Mouse (Mus musculus) brain, embryonic 18.5 days (tissue): ENCODE measurements around the gene Car5a.

Experiments
- DNase-seq: peaks from one replicate; pipeline ENCODE4 v3.0.0-alpha.2; 2012; ENCODE audit warnings: low read depth, low spot score

Gene Car5a

DNA sequence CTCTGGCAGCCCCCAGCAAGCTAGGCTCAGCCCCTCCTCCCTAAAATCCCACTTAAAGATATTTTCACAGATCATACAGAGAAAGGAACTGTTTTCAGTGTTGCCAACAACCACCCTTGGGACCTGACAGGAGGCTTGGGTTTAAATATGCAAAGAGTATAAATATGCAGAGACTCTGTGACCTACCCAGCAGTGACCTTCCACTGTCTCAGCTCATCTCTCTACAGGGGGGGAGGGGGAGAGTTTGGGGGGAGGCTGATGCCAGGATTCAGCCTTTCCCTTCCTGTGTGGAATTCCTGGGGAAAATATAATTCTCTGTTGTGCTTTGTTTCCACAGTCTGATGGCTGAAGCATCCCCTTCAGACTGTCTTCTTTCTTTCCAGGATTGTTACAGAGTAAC lies 9.8 kb downstream of the Car5a start:
- DNase-seq: no peak

DNA sequence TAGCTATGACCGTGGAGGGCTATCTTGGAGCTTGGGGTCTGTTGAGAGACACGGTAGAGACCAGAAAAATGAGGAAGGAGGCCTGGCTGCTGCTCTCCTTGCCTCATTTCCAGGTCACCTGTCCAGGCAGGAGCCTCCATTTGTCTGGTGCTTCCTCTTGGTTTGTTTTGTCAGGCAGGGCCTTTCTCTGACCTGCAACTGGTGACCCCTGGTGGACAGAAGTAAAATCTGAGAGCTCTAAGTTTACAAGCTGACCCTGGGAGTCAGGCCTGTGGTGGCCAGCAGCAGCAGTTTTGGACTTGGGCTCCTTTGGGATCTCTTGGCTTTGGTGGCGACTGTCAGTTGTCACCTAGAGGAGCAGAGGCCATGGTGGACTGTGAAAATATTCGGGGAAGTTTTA lies 10.2 kb downstream of the Car5a start:
- no peak for DNase-seq

DNA sequence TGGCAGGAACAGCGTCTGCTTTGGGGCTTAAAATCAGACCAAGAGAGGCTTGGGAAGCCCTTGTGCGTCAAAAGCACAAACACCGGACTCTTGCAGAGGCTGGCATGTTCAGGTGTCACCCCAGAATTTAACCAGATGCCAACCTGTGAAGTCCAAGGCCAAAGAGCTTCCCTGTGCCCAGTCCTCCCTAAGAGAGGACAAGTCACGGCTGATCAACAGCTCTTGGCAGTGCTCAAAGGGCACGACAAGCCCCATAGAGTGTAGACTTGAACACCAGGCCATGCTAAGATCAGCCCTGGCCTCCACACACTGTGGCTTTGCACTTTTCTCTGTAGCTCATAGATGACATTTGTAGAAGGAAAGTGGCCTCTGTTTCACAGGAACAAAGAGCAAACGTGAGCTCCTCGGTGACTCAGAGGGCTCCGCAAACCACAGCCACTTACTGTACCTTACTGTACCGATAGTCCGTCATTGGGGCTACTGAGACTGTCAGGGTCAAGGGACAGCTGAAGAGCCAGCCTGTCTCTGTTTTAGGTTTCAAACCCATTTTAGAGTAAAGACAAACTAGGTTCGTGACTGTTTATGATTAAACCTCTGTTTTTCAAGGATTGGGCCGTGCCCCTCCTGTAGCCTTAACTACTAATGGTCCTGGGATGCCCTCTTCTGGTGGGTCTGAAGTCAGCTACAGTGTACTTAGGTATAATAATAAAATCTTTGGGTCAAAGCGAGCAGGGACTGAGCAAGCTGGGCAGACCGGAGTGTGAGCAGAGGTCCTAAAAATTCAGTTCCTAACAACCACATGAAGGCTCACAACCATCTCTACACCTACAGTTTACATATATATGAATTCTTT lies 11.8 kb downstream of the Car5a start:
- no peak for DNase-seq

DNA sequence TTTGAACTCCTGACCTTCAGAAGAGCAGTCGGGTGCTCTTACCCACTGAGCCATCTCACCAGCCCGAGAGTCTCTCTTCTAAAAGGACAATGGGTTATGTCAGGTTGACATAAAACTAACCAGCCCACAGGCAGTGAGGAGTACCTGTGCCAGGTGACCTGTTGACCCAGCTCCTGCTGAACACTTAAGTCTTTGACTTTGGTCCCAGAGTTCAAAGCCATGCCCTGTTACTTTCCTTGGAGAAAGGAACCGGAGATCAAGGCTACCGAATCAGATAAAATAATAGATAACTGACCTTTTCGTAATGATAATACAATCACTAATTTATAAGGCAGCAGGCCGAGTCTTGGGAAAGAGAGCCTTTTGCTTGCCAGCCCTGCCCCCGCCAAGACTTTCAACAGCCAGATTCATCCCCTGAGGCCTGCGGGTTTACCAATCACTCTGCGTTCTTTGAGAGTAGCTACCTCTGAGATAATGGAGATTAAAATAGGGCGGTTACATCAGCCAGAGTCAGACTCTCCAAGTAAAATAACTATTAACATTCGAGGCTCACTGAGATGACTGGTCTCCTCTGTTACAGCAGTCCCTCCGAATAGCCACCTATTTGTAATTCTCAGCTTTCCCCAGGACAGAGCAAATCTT lies 12.6 kb downstream of the Car5a start:
- no peak for DNase-seq

GRCm38 (mm10) chr8:121931571-121931970 lies 13.1 kb downstream of the Car5a start:
- no peak for DNase-seq

- no peak for DNase-seq
Measured at GRCm38 (mm10) chr8:121930047-121930446, 14.7 kb downstream of the Car5a start.

DNA sequence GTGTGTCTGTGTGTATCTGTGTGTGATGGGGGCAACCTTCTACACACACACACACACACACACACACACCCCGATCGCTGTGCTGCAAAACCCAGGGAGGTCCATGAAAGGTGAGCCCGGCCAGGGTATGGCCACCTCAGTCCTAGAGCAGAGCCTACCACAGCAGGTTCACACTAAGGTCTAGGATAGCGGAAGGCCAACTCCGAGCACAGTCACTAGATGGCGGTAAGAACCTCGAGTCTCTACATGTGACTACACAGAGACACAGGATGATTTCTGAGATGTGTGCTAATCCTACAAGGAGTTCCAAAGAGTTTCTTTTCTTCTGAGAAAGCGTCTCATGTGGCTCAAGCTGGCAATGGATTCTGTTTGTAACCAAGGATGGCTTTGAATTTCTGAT lies 17.4 kb downstream of the Car5a start:
- no peak for DNase-seq

DNA sequence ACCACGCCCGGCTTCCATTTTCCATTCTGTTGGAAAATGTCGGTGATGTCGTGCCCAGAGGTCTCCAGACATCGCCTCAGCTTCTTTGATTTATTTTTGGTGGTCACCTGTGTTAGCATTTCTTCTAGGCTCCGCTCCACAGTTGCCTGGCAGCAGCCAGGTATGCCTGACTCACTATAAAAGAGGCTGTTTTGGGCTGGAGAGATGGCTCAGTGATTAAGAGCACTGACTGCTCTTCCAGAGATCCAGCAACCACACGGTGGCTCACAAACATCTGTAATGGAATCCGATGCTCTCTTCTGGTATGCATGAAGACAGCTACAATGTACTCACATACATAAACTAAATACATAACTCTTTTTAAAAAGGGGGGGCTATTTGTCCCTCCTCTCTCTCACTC lies 18.4 kb downstream of the Car5a start:
- DNase-seq: no peak

- DNase-seq: no peak
Measured at GRCm38 (mm10) chr8:121925624-121926023, 19.1 kb downstream of the Car5a start.

- DNase-seq: no peak
Measured at GRCm38 (mm10) chr8:121924681-121925080, 20.0 kb downstream of the Car5a start.

GRCm38 (mm10) chr8:121922101-121922500 lies 22.6 kb downstream of the Car5a start:
- no peak for DNase-seq

- no peak for DNase-seq
Measured at GRCm38 (mm10) chr8:121921582-121921981, 23.1 kb downstream of the Car5a start.

DNA sequence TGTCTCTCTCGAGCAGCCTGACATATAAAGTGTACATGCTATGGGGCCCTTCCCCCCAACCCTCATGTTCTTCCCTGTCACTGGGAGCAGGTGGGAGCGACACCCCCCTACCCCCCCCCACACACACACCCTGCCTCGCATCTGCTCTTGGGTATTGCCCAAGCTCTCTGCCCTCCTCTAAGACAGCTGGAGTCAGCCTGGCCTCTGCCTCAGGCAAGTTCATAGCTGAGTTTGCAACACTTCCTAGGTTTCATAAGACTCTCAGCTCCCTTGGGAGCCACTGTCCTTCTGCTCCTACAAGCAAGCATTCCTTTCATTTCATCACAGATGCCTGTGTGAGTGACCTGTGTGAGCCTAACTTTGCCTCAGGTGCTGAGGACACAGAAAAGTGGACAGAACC lies 25.0 kb downstream of the Car5a start:
- DNase-seq: no peak

- no peak for DNase-seq
Measured at GRCm38 (mm10) chr8:121919158-121919557, 25.5 kb downstream of the Car5a start.

GRCm38 (mm10) chr8:121913378-121913777 lies 31.3 kb downstream of the Car5a start:
- no peak for DNase-seq

DNA sequence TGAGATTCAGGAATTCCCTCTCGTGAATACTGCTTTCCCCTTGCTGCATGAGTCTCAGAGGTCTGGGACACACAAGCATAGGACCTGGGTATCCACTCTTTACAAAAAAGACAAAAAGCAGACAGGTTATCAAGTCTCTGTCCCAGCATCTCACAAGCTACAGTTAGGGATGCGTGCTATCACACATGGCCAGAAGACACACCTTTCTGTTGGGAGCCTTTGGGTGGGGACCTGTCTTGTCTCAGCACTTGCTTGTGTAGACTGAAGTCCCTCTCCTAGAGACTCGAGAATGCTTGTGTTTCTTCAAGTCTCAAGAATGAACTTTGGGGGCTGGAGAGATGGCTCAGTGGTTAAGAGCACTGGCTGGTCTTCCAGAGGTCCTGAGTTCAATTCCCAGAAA lies 31.9 kb downstream of the Car5a start:
- DNase-seq: no peak

- DNase-seq: no peak
Measured at GRCm38 (mm10) chr8:121911987-121912386, 32.7 kb downstream of the Car5a start.

DNA sequence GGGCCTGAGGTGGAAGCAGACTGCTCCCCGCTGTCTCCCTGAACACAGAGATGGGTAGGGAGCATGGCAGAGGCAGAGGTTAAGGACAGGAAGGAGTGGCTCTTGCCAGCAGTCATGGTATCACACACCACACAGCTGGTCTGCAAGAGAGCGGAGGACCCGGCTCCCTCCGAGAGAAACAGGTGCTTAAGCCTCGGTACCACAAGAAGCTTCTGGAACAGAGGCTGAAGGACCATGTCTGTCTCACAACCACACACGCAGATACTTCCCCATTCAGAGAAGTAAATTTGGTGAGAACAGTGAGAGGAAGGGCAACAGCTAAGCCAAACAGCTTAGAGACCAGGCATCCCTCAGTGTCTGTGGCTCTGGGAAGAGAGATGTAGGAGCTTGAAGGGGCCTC lies 33.3 kb downstream of the Car5a start:
- DNase-seq: no peak

GRCm38 (mm10) chr8:121909663-121910062 lies 35.0 kb downstream of the Car5a start:
- DNase-seq: no peak

DNA sequence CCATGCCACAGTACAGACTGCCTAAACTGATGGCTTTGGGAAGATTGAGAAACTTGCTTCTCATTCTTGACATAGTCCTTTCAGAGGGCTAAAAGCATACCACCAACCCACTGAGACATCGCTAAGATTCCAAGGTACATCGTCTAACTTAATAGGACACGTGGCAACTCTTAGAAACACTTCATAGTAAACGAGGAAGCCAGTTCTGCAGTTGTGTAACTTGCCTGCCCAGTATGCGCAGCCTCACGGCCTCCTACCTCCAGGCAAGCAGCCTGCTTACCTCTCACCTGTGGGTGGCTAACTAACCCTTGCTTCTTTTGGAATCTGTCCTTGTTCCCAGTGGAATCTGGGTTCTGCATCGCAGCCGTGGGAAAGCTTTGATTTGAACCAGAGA lies 35.6 kb downstream of the Car5a start:
- DNase-seq: no peak

GRCm38 (mm10) chr8:121908378-121909147 lies 36.1 kb downstream of the Car5a start:
- no peak for DNase-seq

- peak; percentile 89 for DNase-seq
Measured at GRCm38 (mm10) chr8:121907587-121908248, 37.0 kb downstream of the Car5a start, which contains the start of gene Slc7a5. TSS of gene Slc7a5 (minus strand) at chr8:121907694.
